Mouse (Mus musculus) liver, postnatal 0 days (tissue): ENCODE measurements around the gene Bap1.

Experiments
- CTCF ChIP-seq: sonication (generic); IDR thresholded peaks from 2 replicates; pipeline ENCODE4 v1.5.1; 2016; ENCODE audit warnings: antibody characterized with exemption, low read depth
- EP300 ChIP-seq: IDR thresholded peaks from 2 replicates; pipeline ENCODE4 v1.6.1; 2016; ENCODE audit warnings: antibody characterized with exemption, low read depth, mild to moderate bottlenecking

DNA sequence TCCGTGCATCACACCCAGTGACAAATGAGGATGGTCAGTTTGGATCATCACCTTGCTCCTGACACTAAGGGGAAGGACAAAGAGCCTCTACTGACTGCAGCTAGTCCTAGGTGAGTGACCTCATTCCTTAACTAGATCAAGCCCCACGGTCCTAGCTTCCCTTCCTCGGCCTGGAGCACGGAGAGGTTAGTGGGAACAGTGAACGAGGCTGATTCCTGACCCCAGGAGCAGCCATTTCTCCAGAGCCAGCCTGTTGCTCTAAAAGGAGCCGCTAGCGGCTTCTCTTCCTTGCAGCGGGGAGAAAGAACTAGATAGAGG is 46.0 kb upstream of the Bap1 start:
- no peak for TF ChIP-seq EP300
- no peak for TF ChIP-seq CTCF
